Mouse (Mus musculus): ENCODE results near the gene Gm45618. TPM values are rescaled to one million over a fixed set of nuclear protein-coding genes. Genes with fewer than 3 reads are reported as not detected.

Gene Gm45618
- under 1 TPM in 1 of 2 experiments, not detected in 1; 0.95 TPM for polyA plus RNA-seq (2017; shearing (Covaris generic))

GRCm38 (mm10) chr7:142120629-142121028 lies at the start of gene Gm45618:
Gene Gm45618 (minus strand): TSS chr7:142120729.

GRCm38 (mm10) chr7:142165639-142166038 lies 45.1 kb upstream of the Gm45618 start, which contains the start of gene Gm4553:
Gene Gm4553 (minus strand): TSS chr7:142165739.

GRCm38 (mm10) chr7:142157013-142157412 lies 36.5 kb upstream of the Gm45618 start, which contains the start of gene Gm29735:
Gene Gm29735 (minus strand): TSS chr7:142157113.

GRCm38 (mm10) chr7:142144507-142144906 lies 24.0 kb upstream of the Gm45618 start, which contains the start of gene Gm45337:
Gene Gm45337 (minus strand): TSS chr7:142144607.

GRCm38 (mm10) chr7:142135934-142136333 lies 15.4 kb upstream of the Gm45618 start, which contains the start of gene Gm39115:
Gene Gm39115 (minus strand): TSS chr7:142136034.

GRCm38 (mm10) chr7:142095183-142095931 lies 25.2 kb downstream of the Gm45618 start, which contains the start of gene Dusp8:
Gene Dusp8 (minus strand): TSS chr7:142095843.

Other genes with a start within 250 kb of the Gm45618 start
- gene Tollip, start 202.2 kb downstream of the Gm45618 start, polyA plus RNA-seq (2017; shearing (Covaris generic)), result 10 to 100 TPM; 37.9 to 44.7 TPM
- gene Brsk2, start 171.0 kb downstream of the Gm45618 start, polyA plus RNA-seq (2017; shearing (Covaris generic)), result under 1 TPM; 0.65 to 0.83 TPM
- gene Mob2, start 59.7 kb downstream of the Gm45618 start, polyA plus RNA-seq (2017; shearing (Covaris generic)), result 10 to 100 TPM; 68.2 to 68.5 TPM
- gene Dusp8, start 24.9 kb downstream of the Gm45618 start, polyA plus RNA-seq (2017; shearing (Covaris generic)), result 1 to 10 TPM in 1 of 2 experiments, under 1 TPM in 1; 0.05 to 1.3 TPM
- not detected for gene Gm39115, start 15.3 kb upstream of the Gm45618 start, polyA plus RNA-seq (2017; shearing (Covaris generic))
- gene Gm45337, start 23.9 kb upstream of the Gm45618 start, polyA plus RNA-seq (2017; shearing (Covaris generic)), result not detected
- not detected for gene Gm29735, start 36.4 kb upstream of the Gm45618 start, polyA plus RNA-seq (2017; shearing (Covaris generic))
- gene Gm4553, start 45.0 kb upstream of the Gm45618 start, polyA plus RNA-seq (2017; shearing (Covaris generic)), result not detected
- gene Krtap5-2, start 55.3 kb upstream of the Gm45618 start, polyA plus RNA-seq (2017; shearing (Covaris generic)), result not detected
- gene Gm10153, start 69.7 kb upstream of the Gm45618 start, polyA plus RNA-seq (2017; shearing (Covaris generic)), result not detected
- gene Krtap5-3, start 80.6 kb upstream of the Gm45618 start, polyA plus RNA-seq (2017; shearing (Covaris generic)), result not detected
- not detected for gene Gm7579, start 91.1 kb upstream of the Gm45618 start, polyA plus RNA-seq (2017; shearing (Covaris generic))
- not detected for gene Krtap5-5, start 109.2 kb upstream of the Gm45618 start, polyA plus RNA-seq (2017; shearing (Covaris generic))
- gene Gm40460, start 120.3 kb upstream of the Gm45618 start, polyA plus RNA-seq (2017; shearing (Covaris generic)), result not detected
- gene Gm2431, start 137.6 kb upstream of the Gm45618 start, polyA plus RNA-seq (2017; shearing (Covaris generic)), result 1 to 10 TPM in 1 of 2 experiments, not detected in 1; 2.0 TPM
- not detected for gene Gm4559, start 153.6 kb upstream of the Gm45618 start, polyA plus RNA-seq (2017; shearing (Covaris generic))
- not detected for gene Krtap5-1, start 176.4 kb upstream of the Gm45618 start, polyA plus RNA-seq (2017; shearing (Covaris generic))
- gene Krtap5-4, start 182.8 kb upstream of the Gm45618 start, polyA plus RNA-seq (2017; shearing (Covaris generic)), result under 1 TPM in 1 of 2 experiments, not detected in 1; 0.17 TPM

Data from inflammation-experienced regulatory T-cells (primary cell).